Mouse (Mus musculus): ENCODE measurements around the gene Ncf1. TPM values are rescaled to one million over a fixed set of nuclear protein-coding genes. Genes with fewer than 3 reads are reported as not detected.

Ncf1 gene
- total and polyA plus RNA-seq, 3 experiments: 287 to 342 (median 302) TPM

- TF ChIP-seq RAD21 (IDR thresholded peaks at IDR 0.05; ENCODE audit: low read depth, low read length) (peak; percentile 93), USF1 (IDR thresholded peaks at IDR 0.05; ENCODE audit: low read depth, low read length) (no peak), TBP (conservative IDR thresholded peaks at IDR 0.05; ENCODE audit: low read depth, low read length) (no peak), BHLHE40 (IDR thresholded peaks at IDR 0.05; ENCODE audit: low read depth, low read length) (0 out of 2 replicates have a peak, but pooled peaks have one; percentile 25), USF2 (conservative IDR thresholded peaks at IDR 0.05; ENCODE audit: low read depth, low read length) (no peak)
Measured at GRCm38 (mm10) chr5:134179871-134180270, 49.6 kb downstream of the Ncf1 start (continued).

GRCm38 (mm10) chr5:134178536-134178935 lies 50.9 kb downstream of the Ncf1 start:
- Histone ChIP-seq H3K9ac (ENCODE audit: insufficient read depth, low read depth) (no peak overlapping the region), H3K79me2 (replicated peaks; ENCODE audit: control insufficient read depth, extremely low read depth, insufficient read depth, poor library complexity, severe bottlenecking) (peaks cover 18% of the 10 kb centered on the region), H3K9me3 (replicated peaks; ENCODE audit: low read length) (no peaks in the 10 kb centered on the region), H3K4me2 (ENCODE audit: insufficient read depth, low read depth, poor library complexity, severe bottlenecking) (no peak overlapping the region), H3K27me3 (replicated peaks) (no peaks in the 10 kb centered on the region), H3K4me3 (replicated peaks in 1 of 3; ENCODE audit: low read depth in 2 of 3, low read length in 2 of 3, poor library complexity in 1 of 3) (no peak overlapping the region), H3K36me3 (replicated peaks in 1 of 2; ENCODE audit: control insufficient read depth in 1 of 2, insufficient read depth in 1 of 2, low read length in 1 of 2) (peaks cover 4 to 11% of the 10 kb centered on the region in 2 experiments), H3K27ac (ENCODE audit: insufficient read depth, low read depth) (no peak overlapping the region), H3K4me1 (ENCODE audit: control insufficient read depth in 1 of 2, insufficient read depth in 2 of 2) (peaks cover 6 to 44% of the 10 kb centered on the region in 2 experiments; a peak in 3 of 4 replicates)
- in situ Hi-C loops (cut with MboI; ENCODE audit: low pct_ligation_motif_present, low pct_unique_long_range_greater_than_20kb, low sequenced_read_pairs): no loop called here
- TF ChIP-seq NRF1 (IDR thresholded peaks at IDR 0.05; ENCODE audit: low read depth, low read length): no peak
- no peak for TF ChIP-seq ETS1 (conservative IDR thresholded peaks at IDR 0.05; ENCODE audit: low read depth, low read length)
- TF ChIP-seq MXI1 (IDR thresholded peaks at IDR 0.05; ENCODE audit: low read depth, low read length): no peak
- TF ChIP-seq NELFE (IDR thresholded peaks at IDR 0.05; ENCODE audit: low read depth, low read length): no peak
- TF ChIP-seq ZMIZ1 (IDR thresholded peaks at IDR 0.05; ENCODE audit: low read depth, low read length): no peak
- TF ChIP-seq PAX5 (IDR thresholded peaks at IDR 0.05; ENCODE audit: low read length): no peak
- no peak for TF ChIP-seq MAZ (IDR thresholded peaks at IDR 0.05; ENCODE audit: low read depth, low read length)
- no peak for TF ChIP-seq MYC (IDR thresholded peaks at IDR 0.05; ENCODE audit: low read depth, low read length)
- TF ChIP-seq RCOR1 (conservative IDR thresholded peaks at IDR 0.05; ENCODE audit: low read depth, low read length): no peak
- dilution Hi-C loops (cut with MboI; ENCODE audit: extremely low pct_ligation_motif_present, extremely low pct_unique_long_range_greater_than_20kb, low sequenced_read_pairs): no loop called here
- DNase-seq (ENCODE audit: extremely low read depth): no peak

GRCm38 (mm10) chr5:134176169-134176881 lies 53.1 kb downstream of the Ncf1 start, which contains the start of gene Rcc1l:
Rcc1l (minus strand) TSS chr5:134176774.
- peaks cover 13 to 30% of the 10 kb centered on the region in 2 experiments for H3K36me3 ChIP-seq (replicated peaks in 1 of 2; ENCODE audit: control insufficient read depth in 1 of 2, insufficient read depth in 1 of 2, low read length in 1 of 2)
- dilution Hi-C loops (cut with MboI; ENCODE audit: extremely low pct_ligation_motif_present, extremely low pct_unique_long_range_greater_than_20kb, low sequenced_read_pairs) (no loop called here), in situ Hi-C loops (cut with MboI; ENCODE audit: low pct_ligation_motif_present, low pct_unique_long_range_greater_than_20kb, low sequenced_read_pairs) (no loop called here)
- peak within 1 kb of the TSS; percentile 55 for H3K27ac ChIP-seq (ENCODE audit: insufficient read depth, low read depth)
- peak within 1 kb of the TSS; percentile 81 for H3K9ac ChIP-seq (ENCODE audit: insufficient read depth, low read depth)
- H3K4me1 ChIP-seq (ENCODE audit: control insufficient read depth in 1 of 2, insufficient read depth in 2 of 2): peaks cover 4 to 46% of the 10 kb centered on the region in 2 experiments; a peak in 3 of 4 replicates
- H3K4me3 ChIP-seq (replicated peaks in 1 of 3; ENCODE audit: low read depth in 2 of 3, low read length in 2 of 3, poor library complexity in 1 of 3): peak within 1 kb of the TSS; percentile 81 to 96 (median 92)
- H3K27me3 ChIP-seq (replicated peaks): no peaks in the 10 kb centered on the region
- DNase-seq (ENCODE audit: extremely low read depth): peak; percentile 91
- no peaks in the 10 kb centered on the region for H3K9me3 ChIP-seq (replicated peaks; ENCODE audit: low read length)
- peak within 1 kb of the TSS; percentile 83 for H3K4me2 ChIP-seq (ENCODE audit: insufficient read depth, low read depth, poor library complexity, severe bottlenecking)
- H3K79me2 ChIP-seq (replicated peaks; ENCODE audit: control insufficient read depth, extremely low read depth, insufficient read depth, poor library complexity, severe bottlenecking): peaks cover 18% of the 10 kb centered on the region
- TF ChIP-seq TBP (conservative IDR thresholded peaks at IDR 0.05; ENCODE audit: low read depth, low read length): peak; percentile 64; the same call in 1 of the 2 replicates
- peak; percentile 86; the same call in 1 of the 2 replicates for TF ChIP-seq UBTF (IDR thresholded peaks at IDR 0.05; ENCODE audit: low read depth, low read length)
- TF ChIP-seq E2F4 (IDR thresholded peaks at IDR 0.05; ENCODE audit: insufficient replicate concordance, low read depth, low read length): peak; percentile 70; the same call in 1 of the 2 replicates
- no peak for TF ChIP-seq USF2 (conservative IDR thresholded peaks at IDR 0.05; ENCODE audit: low read depth, low read length)
- peak; percentile 61; the same call in 1 of the 2 replicates for TF ChIP-seq MEF2A (IDR thresholded peaks at IDR 0.05; ENCODE audit: borderline replicate concordance, low read depth, low read length)
- TF ChIP-seq ZNF384 (IDR thresholded peaks at IDR 0.05; ENCODE audit: low read depth, low read length): no peak
- no peak for TF ChIP-seq USF1 (IDR thresholded peaks at IDR 0.05; ENCODE audit: low read depth, low read length)
- no peak for TF ChIP-seq MAFK (IDR thresholded peaks at IDR 0.05; ENCODE audit: insufficient replicate concordance, low read length)
- TF ChIP-seq JUND (conservative IDR thresholded peaks at IDR 0.05; ENCODE audit: low read depth, low read length): no peak
- peak; percentile 97 for TF ChIP-seq SIN3A (IDR thresholded peaks at IDR 0.05; ENCODE audit: low read length)
- TF ChIP-seq POLR2AphosphoS2 (IDR thresholded peaks at IDR 0.05; ENCODE audit: low read depth, low read length): peak; percentile 55; the same call in 1 of the 2 replicates
- no peak for TF ChIP-seq SMC3 (IDR thresholded peaks at IDR 0.05; ENCODE audit: low read depth, low read length)
- no peak for TF ChIP-seq JUN (IDR thresholded peaks at IDR 0.05; ENCODE audit: insufficient read depth, low read depth, low read length)
- no peak; the same call in 1 of the 2 replicates for TF ChIP-seq CHD1 (IDR thresholded peaks at IDR 0.05; ENCODE audit: low read depth, low read length)
- peak; percentile 96 for TF ChIP-seq HCFC1 (IDR thresholded peaks at IDR 0.05; ENCODE audit: low read depth, low read length)
- TF ChIP-seq ETS1 (conservative IDR thresholded peaks at IDR 0.05; ENCODE audit: low read depth, low read length): no peak
- peak; percentile 85 for TF ChIP-seq POLR2A (IDR thresholded peaks at IDR 0.05; ENCODE audit: low read depth, low read length)
- peak; percentile 40 for TF ChIP-seq NELFE (IDR thresholded peaks at IDR 0.05; ENCODE audit: low read depth, low read length)
- TF ChIP-seq MYC (IDR thresholded peaks at IDR 0.05; ENCODE audit: low read depth, low read length): peak; percentile 69
- TF ChIP-seq MAZ (IDR thresholded peaks at IDR 0.05; ENCODE audit: low read depth, low read length): no peak
- TF ChIP-seq NRF1 (IDR thresholded peaks at IDR 0.05; ENCODE audit: low read depth, low read length): peak; percentile 91
